Comparison of ENCODE assay signal across 8 mouse cellular contexts in genomic region chr4:39697565-39697964, GRCm38 (mm10).
DNase-seq lines count a peak whose midpoint lies in the region; ATAC-seq and TF ChIP-seq lines count a peak whose summit lies in the region.

No protein-coding gene starts in this region.

- intact Hi-C loops in left cerebral cortex, postnatal 4 days (cut with DNase I), result no loop called here

- H3K27me3 ChIP-seq in hindbrain, embryonic 10.5 days (ENCODE audit: insufficient read depth, poor library complexity, severe bottlenecking), result no peaks in the 10 kb centered on the region
- no peaks in the 10 kb centered on the region for H3K27me3 ChIP-seq in hindbrain, embryonic 12.5 days
- H3K27me3 ChIP-seq in forebrain, embryonic 14.5 days (replicated peaks; ENCODE audit: control insufficient read depth, insufficient read depth, low read length), result no peaks in the 10 kb centered on the region
- H3K27me3 ChIP-seq in hindbrain, postnatal 0 days (ENCODE audit: insufficient read depth, low read length), result no peaks in the 10 kb centered on the region

- H3K27ac ChIP-seq in hindbrain, embryonic 10.5 days, result no peak overlapping the region
- H3K27ac ChIP-seq in hindbrain, embryonic 12.5 days, result no peak overlapping the region
- H3K27ac ChIP-seq in forebrain, embryonic 14.5 days (ENCODE audit: low read depth, low read length), result no peak overlapping the region
- H3K27ac ChIP-seq in hindbrain, postnatal 0 days, result no peak overlapping the region

- no peak overlapping the region for H3K4me2 ChIP-seq in hindbrain, embryonic 12.5 days (replicated peaks)
- H3K4me2 ChIP-seq in forebrain, embryonic 14.5 days (ENCODE audit: low read length), result no peak overlapping the region
- H3K4me2 ChIP-seq in hindbrain, postnatal 0 days (ENCODE audit: low read depth, low read length), result no peak overlapping the region

- H3K9me3 ChIP-seq in hindbrain, embryonic 10.5 days, result no peaks in the 10 kb centered on the region
- H3K9me3 ChIP-seq in hindbrain, embryonic 12.5 days (replicated peaks), result no peaks in the 10 kb centered on the region
- no peaks in the 10 kb centered on the region for H3K9me3 ChIP-seq in forebrain, embryonic 14.5 days (replicated peaks; ENCODE audit: control insufficient read depth, low read length)
- no peaks in the 10 kb centered on the region for H3K9me3 ChIP-seq in hindbrain, postnatal 0 days (ENCODE audit: low read length)

- peak; percentile 74 for TF ChIP-seq CTCF in hindbrain, postnatal 0 days (IDR thresholded peaks at IDR 0.05; ENCODE audit: low read depth)

- no peaks in the 10 kb centered on the region for H3K36me3 ChIP-seq in hindbrain, embryonic 10.5 days
- H3K36me3 ChIP-seq in hindbrain, embryonic 12.5 days, result no peaks in the 10 kb centered on the region
- no peaks in the 10 kb centered on the region for H3K36me3 ChIP-seq in forebrain, embryonic 14.5 days (ENCODE audit: control insufficient read depth, insufficient read depth, low read length)
- no peaks in the 10 kb centered on the region for H3K36me3 ChIP-seq in hindbrain, postnatal 0 days (ENCODE audit: insufficient read depth, low read length)

- H3K4me3 ChIP-seq in hindbrain, embryonic 10.5 days, result no peak overlapping the region
- no peak overlapping the region for H3K4me3 ChIP-seq in hindbrain, embryonic 12.5 days
- no peak overlapping the region for H3K4me3 ChIP-seq in forebrain, embryonic 14.5 days (ENCODE audit: low read depth, low read length)
- no peak overlapping the region for H3K4me3 ChIP-seq in hindbrain, postnatal 0 days (ENCODE audit: low read length)

- 39% methylated on average over 5 of the region's 5 CpGs for WGBS in hindbrain, embryonic 10.5 days
- WGBS in hindbrain, embryonic 12.5 days, result 36% methylated on average over 5 of the region's 5 CpGs
- WGBS in forebrain, embryonic 14.5 days, result 21% methylated on average over 5 of the region's 5 CpGs
- WGBS in hindbrain, postnatal 0 days, result 32% methylated on average over 5 of the region's 5 CpGs

- ATAC-seq in hindbrain, embryonic 12.5 days (ENCODE audit: low FRiP score), result no peak
- peak; percentile 70 for ATAC-seq in forebrain, embryonic 14.5 days
- 0 out of 2 replicates have a peak, but pooled peaks have one; percentile 38 for ATAC-seq in hindbrain, postnatal 0 days
- ATAC-seq in activated CD4-positive, CD25-positive, alpha-beta regulatory T cell, adult 4 months, result no peak

- H3K4me1 ChIP-seq in hindbrain, embryonic 10.5 days (replicated peaks), result 0 out of 2 replicates have a peak, but pooled peaks cover 5% of the 10 kb centered on the region
- H3K4me1 ChIP-seq in hindbrain, embryonic 12.5 days, result no peaks in the 10 kb centered on the region
- H3K4me1 ChIP-seq in forebrain, embryonic 14.5 days (ENCODE audit: control insufficient read depth, insufficient read depth, low read length), result no peaks in the 10 kb centered on the region; the same call in 1 of the 2 replicates
- no peaks in the 10 kb centered on the region for H3K4me1 ChIP-seq in hindbrain, postnatal 0 days (ENCODE audit: insufficient read depth, low read length)

- no peak overlapping the region for H3K9ac ChIP-seq in hindbrain, embryonic 12.5 days
- no peak overlapping the region for H3K9ac ChIP-seq in forebrain, embryonic 14.5 days (ENCODE audit: low read length)
- no peak overlapping the region for H3K9ac ChIP-seq in hindbrain, postnatal 0 days (replicated peaks; ENCODE audit: low read length)

- peak; percentile 46 for DNase-seq in hindbrain, embryonic 10.5 days (ENCODE audit: low spot score)
- peak; percentile 38 to 64 for DNase-seq in adrenal gland, postnatal 4 days (ENCODE audit: low spot score in 2 of 2)
- peak; percentile 85 for DNase-seq in forebrain, embryonic 14.5 days (ENCODE audit: low spot score)
- peak; percentile 90 for DNase-seq in hindbrain, postnatal 0 days (ENCODE audit: low spot score)
- DNase-seq in left cerebral cortex, postnatal 4 days, result peak; percentile 92
- peak; percentile 85 to 88 for DNase-seq in right cerebral cortex, postnatal 10 days (ENCODE audit: low spot score in 2 of 2)

Comparison
In these comparisons a context has a peak if more than half of its experiments do, and no peak if none do; other contexts are left out.
1. ATAC-seq: peak in forebrain, embryonic 14.5 days (single experiment) and hindbrain, postnatal 0 days (single experiment); none in hindbrain, embryonic 12.5 days (single experiment) and activated CD4-positive, CD25-positive, alpha-beta regulatory T cell, adult 4 months (single experiment).
2. Peak in every context shown above with its lines, with median percentiles within 50 percentile points of each other: DNase-seq.